Mouse (Mus musculus): ENCODE measurements around the gene Tfcp2. TPM values are rescaled to one million over a fixed set of nuclear protein-coding genes. Genes with fewer than 3 reads are reported as not detected.
"Not testable (repeated sequence)": the region's sequence is repeated elsewhere in the genome, so short reads cannot be mapped to it uniquely, and the experiment has no call there.

Gene Tfcp2
- total and polyA plus RNA-seq, 2 experiments from 2014 or later, result 11.0 to 11.2 TPM

DNA sequence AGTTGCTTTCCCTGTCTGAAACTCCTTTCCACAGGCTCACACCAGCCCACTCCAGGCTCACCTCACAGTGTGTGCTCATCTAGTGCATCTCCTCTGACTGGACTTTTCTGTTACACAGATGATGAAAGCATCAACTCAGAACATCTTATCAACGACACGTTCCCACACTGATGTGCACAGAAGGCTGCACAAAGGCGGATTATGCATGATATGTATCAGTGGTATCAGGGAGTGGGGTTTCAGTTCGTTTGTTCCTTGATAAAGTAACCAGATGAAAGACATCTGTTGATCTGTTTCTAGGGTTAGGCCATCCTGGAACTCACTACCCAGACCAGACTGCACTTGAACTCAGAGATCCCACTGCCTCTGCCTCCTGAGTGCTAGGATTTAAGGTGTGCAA, 38.4 kb downstream of the Tfcp2 start:
- Histone ChIP-seq H3K27ac (ENCODE audit: low read depth) (no peak overlapping the region), H3K27me3 (ENCODE audit: control insufficient read depth, insufficient read depth, low read length) (no peaks in the 10 kb centered on the region), H3K9me3 (replicated peaks; ENCODE audit: control insufficient read depth, low read length) (no peaks in the 10 kb centered on the region), H3K9ac (replicated peaks; ENCODE audit: low read depth, low read length) (no peak overlapping the region), H3K36me3 (replicated peaks; ENCODE audit: control insufficient read depth, insufficient read depth, low read length) (peaks cover 56% of the 10 kb centered on the region), H3K4me2 (ENCODE audit: low read depth, low read length) (no peak overlapping the region), H3K4me3 (ENCODE audit: low read depth, low read length) (no peak overlapping the region), H3K4me1 (ENCODE audit: control insufficient read depth, insufficient read depth) (no peaks in the 10 kb centered on the region)
- no peak for TF ChIP-seq CTCF (IDR thresholded peaks at IDR 0.05; ENCODE audit: low read depth)
- TF ChIP-seq EP300 (IDR thresholded peaks at IDR 0.05; ENCODE audit: low read depth), result no peak
- DNase-seq (ENCODE audit: low spot score) (no peak), ATAC-seq (ENCODE audit: insufficient read depth, low read depth) (no peak)
- WGBS, result 55% methylated on average over 4 of the region's 4 CpGs

DNA sequence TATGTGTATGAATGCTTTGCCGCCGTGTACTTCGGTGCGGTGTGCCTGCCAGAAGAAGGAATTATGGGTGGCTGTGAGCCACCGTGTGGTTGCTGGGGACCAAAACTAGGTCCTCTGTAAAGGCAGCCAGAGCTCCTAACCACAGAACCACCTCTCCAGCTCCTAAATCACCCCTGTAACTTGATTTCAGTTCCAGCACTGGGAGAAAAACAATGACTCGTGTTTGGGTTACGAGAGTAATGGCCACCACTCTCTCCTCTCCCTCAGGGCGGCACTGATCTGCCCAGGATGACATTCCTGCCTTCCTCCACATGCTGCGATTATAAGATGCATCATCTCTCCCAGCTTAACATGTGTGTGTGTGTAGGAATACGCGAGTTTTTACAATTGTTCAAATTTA, 41.7 kb downstream of the Tfcp2 start:
- ATAC-seq (ENCODE audit: insufficient read depth, low read depth) (no peak), DNase-seq (ENCODE audit: low spot score) (no peak)
- Histone ChIP-seq H3K4me3 (ENCODE audit: low read depth, low read length) (no peak overlapping the region), H3K9ac (replicated peaks; ENCODE audit: low read depth, low read length) (no peak overlapping the region), H3K4me2 (ENCODE audit: low read depth, low read length) (no peak overlapping the region), H3K9me3 (replicated peaks; ENCODE audit: control insufficient read depth, low read length) (no peaks in the 10 kb centered on the region), H3K27me3 (ENCODE audit: control insufficient read depth, insufficient read depth, low read length) (no peaks in the 10 kb centered on the region), H3K4me1 (ENCODE audit: control insufficient read depth, insufficient read depth) (no peaks in the 10 kb centered on the region), H3K36me3 (replicated peaks; ENCODE audit: control insufficient read depth, insufficient read depth, low read length) (peaks cover 65% of the 10 kb centered on the region), H3K27ac (ENCODE audit: low read depth) (no peak overlapping the region)
- TF ChIP-seq CTCF (IDR thresholded peaks at IDR 0.05; ENCODE audit: low read depth) (no peak), EP300 (IDR thresholded peaks at IDR 0.05; ENCODE audit: low read depth) (no peak)
- WGBS, result 92% methylated on average over 11 of the region's 11 CpGs

DNA sequence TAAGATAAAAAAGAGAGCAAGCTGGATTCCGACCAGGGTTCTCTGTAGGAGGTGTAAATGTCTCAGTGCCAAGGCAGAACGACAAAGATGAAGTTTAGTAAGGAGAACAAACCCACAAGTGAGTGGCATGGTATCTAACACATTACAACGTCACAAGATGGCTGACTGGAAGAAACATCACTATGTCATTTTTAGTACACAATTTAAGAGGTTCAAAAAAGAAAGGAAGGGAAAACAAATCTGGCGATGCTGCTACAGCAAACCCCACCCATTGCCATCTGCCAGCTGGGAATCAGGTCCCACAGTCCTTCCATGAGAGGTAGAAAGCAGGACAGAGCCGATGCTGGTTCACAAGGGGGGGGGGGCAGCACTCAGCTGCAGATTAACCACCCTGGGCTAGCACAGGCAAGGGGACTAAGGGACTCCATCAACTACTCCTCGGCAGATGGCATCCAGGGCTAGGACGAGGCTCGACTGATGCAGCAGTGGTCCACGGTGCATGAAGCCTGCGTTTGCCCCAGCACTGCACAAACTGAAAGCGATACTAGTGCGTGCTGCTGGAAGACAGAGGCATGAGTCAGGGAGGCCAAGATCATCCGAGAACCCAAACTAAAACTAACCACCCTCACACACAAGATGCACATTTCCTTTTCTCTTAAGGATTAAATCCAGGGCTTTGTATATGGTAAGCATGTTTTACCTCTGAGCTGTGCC, 43.2 kb downstream of the Tfcp2 start:
- no peak for ATAC-seq (ENCODE audit: insufficient read depth, low read depth)
- Histone ChIP-seq H3K27me3 (ENCODE audit: control insufficient read depth, insufficient read depth, low read length) (no peaks in the 10 kb centered on the region), H3K9me3 (replicated peaks; ENCODE audit: control insufficient read depth, low read length) (no peaks in the 10 kb centered on the region), H3K36me3 (replicated peaks; ENCODE audit: control insufficient read depth, insufficient read depth, low read length) (peaks cover 55% of the 10 kb centered on the region), H3K4me3 (ENCODE audit: low read depth, low read length) (no peak overlapping the region), H3K9ac (replicated peaks; ENCODE audit: low read depth, low read length) (no peak overlapping the region), H3K27ac (ENCODE audit: low read depth) (no peak overlapping the region), H3K4me2 (ENCODE audit: low read depth, low read length) (no peak overlapping the region), H3K4me1 (ENCODE audit: control insufficient read depth, insufficient read depth) (no peaks in the 10 kb centered on the region)
- WGBS, result 86% methylated on average over 13 of the region's 13 CpGs
- TF ChIP-seq EP300 (IDR thresholded peaks at IDR 0.05; ENCODE audit: low read depth), result no peak
- no peak for TF ChIP-seq CTCF (IDR thresholded peaks at IDR 0.05; ENCODE audit: low read depth)
- DNase-seq (ENCODE audit: low spot score), result no peak

DNA sequence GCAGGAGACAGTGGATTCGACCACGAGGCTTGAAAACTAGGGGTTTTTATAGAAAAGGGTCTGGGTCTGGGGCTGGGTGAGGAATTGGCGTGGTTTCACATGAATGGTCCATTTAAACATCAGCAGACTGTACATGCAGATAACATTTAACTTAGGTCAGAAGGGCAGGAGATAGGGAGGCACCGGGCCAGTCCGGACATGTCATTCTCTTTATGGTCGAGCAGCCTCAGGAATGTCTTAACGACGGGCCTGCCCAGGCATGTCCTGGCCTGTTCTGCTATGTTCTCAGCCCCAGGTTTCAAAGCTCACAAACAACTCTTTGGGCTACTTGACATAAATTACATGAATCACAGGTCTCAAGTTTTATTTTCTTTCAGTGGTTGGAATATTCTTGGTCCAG, 52.3 kb downstream of the Tfcp2 start:
- H3K27ac ChIP-seq (ENCODE audit: low read depth); H3K4me2 ChIP-seq (ENCODE audit: low read depth, low read length); H3K9ac ChIP-seq (replicated peaks; ENCODE audit: low read depth, low read length); H3K4me1 ChIP-seq (ENCODE audit: control insufficient read depth, insufficient read depth); DNase-seq (ENCODE audit: low spot score); H3K27me3 ChIP-seq (ENCODE audit: control insufficient read depth, insufficient read depth, low read length); H3K9me3 ChIP-seq (replicated peaks; ENCODE audit: control insufficient read depth, low read length); ATAC-seq (ENCODE audit: insufficient read depth, low read depth); H3K36me3 ChIP-seq (replicated peaks; ENCODE audit: control insufficient read depth, insufficient read depth, low read length); H3K4me3 ChIP-seq (ENCODE audit: low read depth, low read length): not testable (repeated sequence)
- 52% methylated on average over 8 of the region's 8 CpGs for WGBS

DNA sequence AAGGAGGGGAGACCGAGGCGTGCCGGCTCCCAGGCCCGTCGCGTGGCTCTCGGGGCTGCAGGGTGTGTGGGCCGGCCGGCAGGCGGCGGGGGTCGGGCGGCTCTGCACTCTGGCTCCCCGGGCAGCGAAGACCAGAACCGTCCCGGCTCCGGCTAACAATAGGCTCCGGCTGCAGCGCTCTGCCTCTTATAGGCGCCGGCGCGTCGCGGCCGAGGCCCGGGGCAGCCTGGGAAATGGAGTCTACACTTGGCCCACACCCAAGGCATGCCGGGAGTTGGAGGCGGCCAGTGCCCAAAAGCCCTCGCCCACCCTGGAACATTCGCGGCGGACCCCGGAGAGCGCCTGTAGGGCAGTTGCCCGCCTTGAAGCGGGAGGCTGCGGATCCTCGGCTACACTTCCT, 56.7 kb downstream of the Tfcp2 start, which contains the start of gene Csrnp2:
Gene Csrnp2 (minus strand): TSS at position 387 of the 400 bp plus-strand sequence.
- peak; percentile 43; the same call in 1 of the 2 replicates for TF ChIP-seq EP300 (IDR thresholded peaks at IDR 0.05; ENCODE audit: low read depth)
- TF ChIP-seq CTCF (IDR thresholded peaks at IDR 0.05; ENCODE audit: low read depth), result peak; percentile 4; the same call in 1 of the 2 replicates
- peaks cover 21% of the 10 kb centered on the region; the same call in 1 of the 2 replicates for H3K4me1 ChIP-seq (ENCODE audit: control insufficient read depth, insufficient read depth)
- H3K4me3 ChIP-seq (ENCODE audit: low read depth, low read length), result peak within 1 kb of the TSS; percentile 75
- H3K27me3 ChIP-seq (ENCODE audit: control insufficient read depth, insufficient read depth, low read length), result no peaks in the 10 kb centered on the region
- no peaks in the 10 kb centered on the region for H3K9me3 ChIP-seq (replicated peaks; ENCODE audit: control insufficient read depth, low read length)
- H3K36me3 ChIP-seq (replicated peaks; ENCODE audit: control insufficient read depth, insufficient read depth, low read length), result no peaks in the 10 kb centered on the region
- peak within 1 kb of the TSS; percentile 73 for H3K9ac ChIP-seq (replicated peaks; ENCODE audit: low read depth, low read length)
- peak within 1 kb of the TSS; percentile 79 for H3K27ac ChIP-seq (ENCODE audit: low read depth)
- ATAC-seq (ENCODE audit: insufficient read depth, low read depth) (peak; percentile 96), DNase-seq (ENCODE audit: low spot score) (peak; percentile 93)
- WGBS, result under 1% methylated on average over 37 of the region's 40 CpGs
- H3K4me2 ChIP-seq (ENCODE audit: low read depth, low read length), result peak within 1 kb of the TSS; percentile 92

DNA sequence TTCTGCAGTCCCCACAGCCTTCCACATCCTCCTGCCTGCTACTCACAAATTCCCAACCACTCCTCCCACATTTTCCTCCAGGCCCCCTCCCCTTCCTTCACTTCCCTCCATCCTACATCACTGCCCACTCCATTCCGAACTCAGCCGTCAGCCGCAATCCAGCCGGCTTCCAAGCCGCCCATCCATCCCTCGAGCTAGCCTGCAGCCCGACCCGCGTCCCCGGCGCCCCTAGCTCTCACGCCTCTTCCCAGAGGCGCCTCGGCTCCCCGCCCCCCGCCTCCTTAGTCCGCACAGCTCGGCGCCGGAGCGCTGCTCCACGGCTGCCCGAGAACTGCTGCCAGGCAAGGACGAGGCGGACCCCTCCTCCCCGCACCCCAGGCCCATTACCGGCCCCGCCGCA, 57.2 kb downstream of the Tfcp2 start:
- TF ChIP-seq EP300 (IDR thresholded peaks at IDR 0.05; ENCODE audit: low read depth), result no peak
- no peak for TF ChIP-seq CTCF (IDR thresholded peaks at IDR 0.05; ENCODE audit: low read depth)
- peak overlapping the region; percentile 75 for H3K4me3 ChIP-seq (ENCODE audit: low read depth, low read length)
- H3K27ac ChIP-seq (ENCODE audit: low read depth), result peak overlapping the region; percentile 79
- peak overlapping the region; percentile 73 for H3K9ac ChIP-seq (replicated peaks; ENCODE audit: low read depth, low read length)
- 1% methylated on average over 29 of the region's 29 CpGs for WGBS
- peak; percentile 66 for ATAC-seq (ENCODE audit: insufficient read depth, low read depth)
- DNase-seq (ENCODE audit: low spot score), result peak; percentile 36
- peaks cover 25% of the 10 kb centered on the region; the same call in 1 of the 2 replicates for H3K4me1 ChIP-seq (ENCODE audit: control insufficient read depth, insufficient read depth)
- H3K36me3 ChIP-seq (replicated peaks; ENCODE audit: control insufficient read depth, insufficient read depth, low read length), result no peaks in the 10 kb centered on the region
- H3K27me3 ChIP-seq (ENCODE audit: control insufficient read depth, insufficient read depth, low read length), result no peaks in the 10 kb centered on the region
- H3K9me3 ChIP-seq (replicated peaks; ENCODE audit: control insufficient read depth, low read length), result no peaks in the 10 kb centered on the region
- H3K4me2 ChIP-seq (ENCODE audit: low read depth, low read length), result peak overlapping the region; percentile 92

Measured in heart, postnatal 0 days (tissue).